Mouse (Mus musculus) c-Kit-positive CD71-positive TER-119-negative erythroid progenitor cells, embryonic 14.5 days (primary cell): Measurements from ENCODE around the gene Tnf.

Source experiments
- DNase-seq: peaks from one replicate; pipeline ENCODE4 v3.0.0-alpha.2; 2013; ENCODE audit warnings: low read depth

The Tnf gene

GRCm38 (mm10) chr17:35153077-35153476, 48.7 kb downstream of the Tnf start:
- no peak for DNase-seq

GRCm38 (mm10) chr17:35152121-35152520, 49.7 kb downstream of the Tnf start:
- no peak for DNase-seq
